Mouse (Mus musculus) embryonic facial prominence, embryonic 13.5 days (tissue): Measurements from ENCODE around the gene Emid1. TPM values are rescaled to one million over a fixed set of nuclear protein-coding genes. Genes with fewer than 3 reads are reported as not detected.
A peak's percentile ranks its signal among the peaks of the same experiment; 100 is the strongest.

Source experiments
- ATAC-seq: fragments of 200-750 bp; cut with Nextera tagmentation; 2 replicates; pipeline ENCODE4 v1.8.0; 2017; ENCODE audit warnings: low read depth; ENCODE audit not compliant: insufficient number of reproducible peaks, insufficient read depth, low FRiP score, low TSS enrichment
- H3K27ac ChIP-seq: fragments of 300-500 bp; sonication (generic); 2 replicates; pipeline ENCODE4 v1.5.1; 2015; ENCODE audit warnings: moderate library complexity, mild to moderate bottlenecking, inconsistent platforms
- H3K27me3 ChIP-seq: fragments of 300-500 bp; sonication (generic); 2 replicates; pipeline ENCODE4 v1.6.1; 2015; ENCODE audit warnings: mild to moderate bottlenecking, inconsistent platforms
- H3K36me3 ChIP-seq: fragments of 300-500 bp; sonication (generic); 2 replicates; pipeline ENCODE4 v1.6.1; 2015; ENCODE audit warnings: mild to moderate bottlenecking, inconsistent platforms
- H3K4me1 ChIP-seq: fragments of 300-500 bp; sonication (generic); 2 replicates; pipeline ENCODE4 v1.6.1; 2015; ENCODE audit warnings: inconsistent platforms
- H3K4me2 ChIP-seq: fragments of 300-500 bp; sonication (generic); 2 replicates; pipeline ENCODE4 v1.6.1; 2015; ENCODE audit warnings: moderate library complexity, mild to moderate bottlenecking, inconsistent platforms
- H3K4me3 ChIP-seq: fragments of 300-500 bp; sonication (generic); 2 replicates; pipeline ENCODE4 v1.5.1; 2015; ENCODE audit warnings: mild to moderate bottlenecking, inconsistent platforms
- H3K9ac ChIP-seq: fragments of 300-500 bp; sonication (generic); 2 replicates; pipeline ENCODE4 v1.6.1; 2015; ENCODE audit warnings: mild to moderate bottlenecking, inconsistent platforms
- H3K9me3 ChIP-seq: fragments of 300-500 bp; sonication (generic); 2 replicates; pipeline ENCODE4 v1.6.1; 2016; ENCODE audit warnings: inconsistent platforms
- WGBS: fragments of 180-500 bp; shearing (Covaris S2); methylation state at CpG from one replicate; pipeline ENCODE4 v1.1.7; 2015; ENCODE audit warnings: mixed read lengths; 5-methylcytosine and 5-hydroxymethylcytosine counted together
- polyA plus RNA-seq: library from polyadenylated mRNA; unstranded; fragments of >200 nt; fragmentation: Nextera tagmentation; extraction: Ambion mirVana; gene quantifications from 2 replicates; pipeline ENCODE4 v1.2.1, GENCODE M21; 2015

Gene Emid1
- polyA plus RNA-seq, 1 experiment from 2014 or later, result 50.4 TPM

DNA sequence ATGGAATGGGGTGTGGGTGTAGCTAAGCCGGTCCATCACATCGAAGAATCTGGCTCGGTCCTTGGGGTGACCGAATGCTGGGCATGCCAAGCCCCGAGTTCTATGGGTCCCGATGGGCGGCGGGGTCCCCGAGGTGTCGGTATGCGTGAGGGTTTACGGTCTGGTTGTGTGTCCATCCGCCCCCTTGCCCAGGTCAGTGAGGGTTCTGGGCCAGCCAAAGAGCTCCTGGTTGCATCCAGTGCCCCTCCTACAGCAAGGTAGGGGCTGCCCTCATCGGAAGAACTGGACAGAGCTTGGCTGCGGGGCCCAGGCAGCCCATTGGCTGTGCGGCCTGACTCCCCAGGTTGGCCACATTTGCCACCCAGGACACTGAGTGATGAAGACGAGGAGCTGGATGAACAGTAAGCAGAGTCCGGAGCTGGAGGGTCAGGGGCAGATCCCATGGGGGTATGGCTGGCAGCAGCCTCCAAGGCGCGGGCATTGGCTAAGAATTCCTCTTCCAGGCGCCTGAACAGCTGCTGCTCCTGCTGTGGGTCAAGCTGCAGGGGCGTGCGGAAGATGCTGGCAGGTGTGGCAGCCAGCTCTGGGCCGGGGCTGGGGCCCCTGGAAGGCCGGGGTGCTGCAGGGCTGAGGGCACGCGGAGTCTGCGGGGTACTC lies 91.2 kb downstream of the Emid1 start:
- WGBS, result 54% methylated on average over 28 of the region's 28 CpGs
- peaks cover 89% of the 10 kb centered on the region for H3K27me3 ChIP-seq
- peaks cover 69% of the 10 kb centered on the region for H3K4me1 ChIP-seq
- H3K4me2 ChIP-seq, result peak overlapping the region; percentile 95
- no peak for ATAC-seq
- H3K4me3 ChIP-seq, result peak overlapping the region; percentile 42
- H3K9ac ChIP-seq, result peak overlapping the region; percentile 71; the same call in 1 of the 2 replicates
- H3K9me3 ChIP-seq, result no peaks in the 10 kb centered on the region
- peaks cover 6% of the 10 kb centered on the region; the same call in 1 of the 2 replicates for H3K36me3 ChIP-seq
- no peak overlapping the region for H3K27ac ChIP-seq

DNA sequence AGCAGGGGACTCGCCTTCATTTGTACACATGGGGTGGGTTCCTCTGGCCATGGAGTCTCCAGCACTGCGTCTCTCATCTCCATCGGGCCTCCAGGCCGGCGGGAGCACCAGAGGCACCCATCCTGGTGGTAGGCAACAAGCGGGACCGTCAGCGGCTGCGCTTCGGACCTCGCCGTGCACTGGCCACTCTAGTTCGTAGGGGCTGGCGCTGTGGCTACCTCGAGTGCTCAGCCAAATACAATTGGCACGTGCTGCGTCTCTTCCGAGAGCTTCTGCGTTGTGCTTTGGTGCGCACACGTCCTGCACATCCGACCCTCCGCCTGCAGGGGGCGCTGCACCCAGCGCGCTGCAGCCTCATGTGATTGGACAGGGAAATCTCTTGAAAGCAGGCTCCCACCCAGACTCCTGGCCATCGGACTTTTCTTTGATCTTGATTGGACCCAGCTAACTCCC lies 92.3 kb downstream of the Emid1 start:
- Histone ChIP-seq H3K4me3 (peak overlapping the region; percentile 14; the same call in 1 of the 2 replicates), H3K9me3 (no peaks in the 10 kb centered on the region), H3K9ac (no peak overlapping the region), H3K27ac (no peak overlapping the region), H3K4me2 (peak overlapping the region; percentile 20; the same call in 1 of the 2 replicates), H3K4me1 (peaks cover 66% of the 10 kb centered on the region), H3K36me3 (peaks cover 6% of the 10 kb centered on the region; the same call in 1 of the 2 replicates), H3K27me3 (peaks cover 100% of the 10 kb centered on the region)
- no peak for ATAC-seq
- 10% methylated on average over 27 of the region's 27 CpGs for WGBS

DNA sequence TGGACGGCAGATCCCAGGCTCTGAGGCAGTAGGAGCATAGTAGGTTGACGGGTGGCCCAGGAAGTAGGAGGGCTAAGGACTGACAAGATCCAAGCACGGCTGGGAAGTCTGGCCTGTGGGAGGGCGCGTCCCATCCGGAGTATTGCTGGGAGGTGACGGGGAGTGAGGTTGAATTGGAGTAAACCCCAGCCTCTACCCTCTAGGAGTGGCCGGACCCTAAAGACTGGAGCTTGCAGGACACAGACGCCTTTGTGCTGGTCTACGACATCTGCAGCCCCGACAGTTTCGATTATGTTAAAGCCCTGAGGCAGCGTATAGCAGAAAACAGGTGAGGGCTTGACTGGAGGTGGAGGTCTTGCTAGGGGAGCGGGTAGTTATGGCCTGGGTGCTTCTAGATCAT lies 92.8 kb downstream of the Emid1 start:
- H3K27me3 ChIP-seq, result peaks cover 95% of the 10 kb centered on the region
- no peak overlapping the region for H3K9ac ChIP-seq
- H3K4me2 ChIP-seq, result peak overlapping the region; percentile 20; the same call in 1 of the 2 replicates
- H3K9me3 ChIP-seq, result no peaks in the 10 kb centered on the region
- H3K27ac ChIP-seq, result no peak overlapping the region
- WGBS, result 10% methylated on average over 14 of the region's 14 CpGs
- H3K36me3 ChIP-seq, result peaks cover 6% of the 10 kb centered on the region; the same call in 1 of the 2 replicates
- no peak for ATAC-seq
- peaks cover 61% of the 10 kb centered on the region for H3K4me1 ChIP-seq
- H3K4me3 ChIP-seq, result peak overlapping the region; percentile 14; the same call in 1 of the 2 replicates

DNA sequence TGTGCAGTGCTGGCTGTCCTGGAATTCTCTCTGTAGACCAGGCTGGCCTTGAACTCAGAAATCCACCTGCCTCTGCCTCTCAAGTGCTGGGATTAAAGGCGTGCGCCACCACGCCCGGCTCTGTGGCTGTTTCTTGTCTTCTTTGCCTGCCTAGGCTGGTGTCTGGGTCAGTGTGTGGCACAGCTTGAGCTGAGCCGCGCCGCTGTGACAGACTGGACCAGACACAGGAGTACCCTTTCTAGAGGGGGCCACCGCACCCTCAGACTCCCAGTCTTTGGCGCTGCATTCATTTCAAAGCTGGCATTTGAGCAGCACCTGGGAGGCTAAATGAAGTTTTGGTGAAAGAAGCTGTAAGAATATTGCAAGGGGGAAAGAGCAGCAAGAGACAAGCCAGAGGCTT lies 93.3 kb downstream of the Emid1 start:
- no peak for ATAC-seq
- no peak overlapping the region for H3K9ac ChIP-seq
- no peak overlapping the region for H3K4me3 ChIP-seq
- 30% methylated on average over 9 of the region's 9 CpGs for WGBS
- H3K4me2 ChIP-seq, result peak overlapping the region; percentile 94; the same call in 1 of the 2 replicates
- peaks cover 90% of the 10 kb centered on the region for H3K27me3 ChIP-seq
- peaks cover 6% of the 10 kb centered on the region; the same call in 1 of the 2 replicates for H3K36me3 ChIP-seq
- H3K4me1 ChIP-seq, result peaks cover 57% of the 10 kb centered on the region
- H3K9me3 ChIP-seq, result no peaks in the 10 kb centered on the region
- no peak overlapping the region for H3K27ac ChIP-seq

DNA sequence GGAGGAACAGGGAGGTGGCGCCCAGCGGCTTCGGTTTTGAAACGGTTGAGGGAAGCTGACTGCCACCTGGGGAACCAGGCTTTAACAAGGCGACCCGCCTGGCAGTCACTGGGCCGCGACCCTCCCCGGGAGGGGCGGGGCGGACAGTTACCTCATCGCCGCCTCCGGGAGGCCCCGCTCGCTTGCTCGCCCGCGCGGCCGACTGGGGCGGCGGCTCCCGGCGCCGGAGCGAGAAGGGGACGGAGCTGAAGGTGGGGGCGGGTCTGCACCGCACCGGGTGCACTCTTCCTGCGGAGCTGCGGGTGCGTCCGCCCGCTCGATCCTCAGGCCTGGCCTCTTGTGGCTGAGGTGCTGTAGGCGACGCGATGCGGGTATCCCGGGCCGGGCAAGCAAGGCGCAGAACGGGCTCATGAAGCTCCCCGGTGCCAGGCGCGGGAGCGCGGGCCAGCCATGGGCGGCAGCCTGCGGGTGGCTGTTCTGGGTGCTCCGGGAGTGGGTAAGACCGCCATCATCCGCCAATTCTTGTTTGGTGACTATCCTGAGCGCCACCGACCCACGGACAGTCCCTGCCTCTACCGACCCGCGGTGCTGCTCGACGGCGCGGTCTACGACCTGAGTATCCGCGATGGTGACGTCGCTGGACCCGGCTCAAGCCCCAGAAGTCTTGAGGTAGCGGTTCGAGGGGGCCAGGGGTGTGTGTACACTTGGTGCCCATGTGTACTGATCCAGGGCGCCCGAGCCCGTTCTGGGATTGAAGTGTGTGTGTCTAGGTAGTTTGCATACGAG lies 94.0 kb downstream of the Emid1 start, which contains the start of gene Rasl10a:
Gene Rasl10a, plus strand, starts transcription at position 273 of the 786 bp plus-strand sequence.
- Histone ChIP-seq H3K36me3 (peaks cover 6% of the 10 kb centered on the region; the same call in 1 of the 2 replicates), H3K27ac (no peak within 1 kb of the TSS), H3K4me3 (peak within 1 kb of the TSS; percentile 55), H3K9me3 (no peaks in the 10 kb centered on the region), H3K27me3 (peaks cover 83% of the 10 kb centered on the region), H3K9ac (peak within 1 kb of the TSS; percentile 75), H3K4me2 (peak within 1 kb of the TSS; percentile 94), H3K4me1 (peaks cover 49% of the 10 kb centered on the region)
- WGBS, result 2% methylated on average over 77 of the region's 77 CpGs
- ATAC-seq, result no peak

DNA sequence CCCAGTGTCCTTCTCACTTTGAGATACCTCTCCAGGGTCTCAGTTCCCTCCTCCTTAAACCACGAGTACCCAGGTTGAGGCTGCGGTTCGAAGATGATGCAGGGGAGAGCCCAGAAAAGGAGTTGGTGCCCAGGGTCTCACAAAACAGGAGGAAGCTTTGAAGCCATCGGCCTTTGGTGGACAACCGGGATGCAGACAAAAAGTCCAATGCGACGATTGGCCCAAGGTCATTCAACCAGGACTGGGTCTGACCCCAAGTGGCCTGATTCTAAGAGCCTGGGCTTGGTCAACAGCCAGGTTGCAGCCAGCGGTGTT lies 94.6 kb downstream of the Emid1 start:
- 16% methylated on average over 8 of the region's 8 CpGs for WGBS
- peaks cover 45% of the 10 kb centered on the region for H3K4me1 ChIP-seq
- H3K27me3 ChIP-seq, result peaks cover 77% of the 10 kb centered on the region
- peaks cover 6% of the 10 kb centered on the region; the same call in 1 of the 2 replicates for H3K36me3 ChIP-seq
- peak overlapping the region; percentile 75 for H3K9ac ChIP-seq
- no peak for ATAC-seq
- H3K4me3 ChIP-seq, result peak overlapping the region; percentile 55
- H3K4me2 ChIP-seq, result peak overlapping the region; percentile 94
- H3K9me3 ChIP-seq, result no peaks in the 10 kb centered on the region
- no peak overlapping the region for H3K27ac ChIP-seq

DNA sequence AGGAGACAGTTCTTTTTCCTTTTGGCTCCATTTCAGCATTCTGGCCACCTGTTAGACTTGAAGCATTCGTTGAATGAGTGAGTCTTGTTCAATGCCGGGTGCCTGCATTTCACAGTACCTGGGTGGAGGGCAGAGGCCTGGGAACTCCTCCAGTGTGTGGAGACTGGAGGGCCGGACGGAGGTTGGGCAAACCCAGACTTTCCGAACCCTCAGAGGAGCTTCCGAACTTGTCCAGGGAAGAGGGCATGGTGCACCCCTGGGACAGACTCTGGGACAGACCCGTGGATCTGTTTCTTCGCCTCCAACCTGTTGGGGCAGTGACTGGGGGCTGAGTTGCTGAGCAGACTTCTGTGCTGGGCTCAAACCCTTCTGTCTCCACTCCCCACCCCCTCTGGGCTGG lies 95.0 kb downstream of the Emid1 start:
- H3K36me3 ChIP-seq, result peaks cover 6% of the 10 kb centered on the region; the same call in 1 of the 2 replicates
- ATAC-seq, result no peak
- no peak overlapping the region for H3K4me2 ChIP-seq
- H3K27me3 ChIP-seq, result peaks cover 73% of the 10 kb centered on the region
- no peak overlapping the region for H3K9ac ChIP-seq
- H3K27ac ChIP-seq, result no peak overlapping the region
- no peaks in the 10 kb centered on the region for H3K9me3 ChIP-seq
- H3K4me3 ChIP-seq, result no peak overlapping the region
- H3K4me1 ChIP-seq, result peaks cover 44% of the 10 kb centered on the region
- 39% methylated on average over 8 of the region's 8 CpGs for WGBS

Other genes with a start within 250 kb of the Emid1 start
- gene Nefh, start 204.2 kb downstream of the Emid1 start, polyA plus RNA-seq, result 0.14 and 0.23 TPM in 2 replicates
- gene Ap1b1, start 165.4 kb downstream of the Emid1 start, polyA plus RNA-seq, result 47.2 and 49.1 TPM in 2 replicates
- gene Rasl10a, start 94.1 kb downstream of the Emid1 start, polyA plus RNA-seq, result 0.29 and 0.49 TPM in 2 replicates
- 25.8 and 30.0 TPM in 2 replicates for gene Gas2l1, start 86.9 kb downstream of the Emid1 start, polyA plus RNA-seq
- gene Rhbdd3, start 53.3 kb downstream of the Emid1 start, polyA plus RNA-seq, result 22.3 and 27.9 TPM in 2 replicates
- gene Ewsr1, start 53.0 kb downstream of the Emid1 start, polyA plus RNA-seq, result 859 and 909 TPM in 2 replicates
- 23.8 and 25.1 TPM in 2 replicates for gene Kremen1, start 109.3 kb upstream of the Emid1 start, polyA plus RNA-seq